Comparison of ENCODE assay signal across 33 mouse cellular contexts in the genomic region with DNA sequence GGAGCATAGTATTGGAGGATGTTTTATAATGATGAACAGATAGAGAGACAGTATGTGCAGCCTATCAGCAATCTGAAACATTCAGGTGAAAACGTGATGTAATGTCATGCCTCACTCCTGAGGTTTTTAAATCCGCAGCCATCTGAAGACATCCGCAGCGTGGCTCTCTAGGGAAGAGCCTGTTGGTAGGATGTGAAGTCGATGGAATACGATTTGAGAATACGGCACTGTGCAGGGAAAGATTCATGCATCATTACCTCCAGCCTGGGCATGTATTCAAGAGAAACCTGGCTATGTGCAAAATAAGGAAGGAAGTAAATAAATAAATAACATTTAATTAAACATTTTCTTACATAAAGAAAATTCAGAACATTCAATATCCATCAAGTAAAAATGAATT. TPM values are rescaled to one million over a fixed set of nuclear protein-coding genes. Genes with fewer than 3 reads are reported as not detected.
DNase-seq lines count a peak whose midpoint lies in the region; ATAC-seq and TF ChIP-seq lines count a peak whose summit lies in the region.
"Had no signal": no experiment of that assay in that cellular context is flagged by ENCODE, and none has a peak within 500 bp of the region (broad histone marks: within the 10 kb centered on the region; RNA-seq: fewer than 3 reads in every experiment).

No protein-coding gene starts in this region.

- no peaks in the 10 kb centered on the region for H3K36me3 ChIP-seq in forebrain, postnatal 0 days (ENCODE audit: insufficient read depth)
- H3K36me3 ChIP-seq in forebrain, embryonic 12.5 days (replicated peaks), result no peaks in the 10 kb centered on the region
- H3K36me3 ChIP-seq in midbrain, embryonic 11.5 days (ENCODE audit: control insufficient read depth, insufficient read depth, low read length), result no peaks in the 10 kb centered on the region
- H3K36me3 ChIP-seq in midbrain, embryonic 13.5 days, result no peaks in the 10 kb centered on the region
- H3K36me3 ChIP-seq: embryonic facial prominence, embryonic 10.5 days; embryonic facial prominence, embryonic 13.5 days; forebrain, embryonic 15.5 days; heart, embryonic 10.5 days; heart, embryonic 13.5 days had no signal

- peak; percentile 36; the same call in 1 of the 2 replicates for ATAC-seq in forebrain, postnatal 0 days
- no peak for ATAC-seq in forebrain, embryonic 12.5 days (ENCODE audit: low FRiP score)
- no peak for ATAC-seq in midbrain, embryonic 11.5 days (ENCODE audit: low FRiP score)
- ATAC-seq in midbrain, embryonic 13.5 days, result no peak
- ATAC-seq: activated CD4-positive, CD25-positive, alpha-beta regulatory T cell, adult 4 months; forebrain, embryonic 15.5 days; intestine, postnatal 0 days had no signal

- H3K4me2 ChIP-seq in forebrain, postnatal 0 days (ENCODE audit: low read depth), result no peak overlapping the region
- no peak overlapping the region for H3K4me2 ChIP-seq in forebrain, embryonic 12.5 days
- H3K4me2 ChIP-seq in midbrain, embryonic 11.5 days, result no peak overlapping the region
- H3K4me2 ChIP-seq in midbrain, embryonic 13.5 days (replicated peaks), result no peak overlapping the region
- H3K4me2 ChIP-seq: embryonic facial prominence, embryonic 13.5 days; forebrain, embryonic 15.5 days; heart, embryonic 13.5 days had no signal

- 63% methylated on average over 7 of the region's 7 CpGs for WGBS in forebrain, postnatal 0 days
- WGBS in forebrain, embryonic 12.5 days, result 89% methylated on average over 7 of the region's 7 CpGs
- 90% methylated on average over 7 of the region's 7 CpGs for WGBS in midbrain, embryonic 11.5 days
- 77% methylated on average over 7 of the region's 7 CpGs for WGBS in midbrain, embryonic 13.5 days

- H3K9me3 ChIP-seq in forebrain, postnatal 0 days (ENCODE audit: low read length), result no peaks in the 10 kb centered on the region
- H3K9me3 ChIP-seq in forebrain, embryonic 12.5 days, result no peaks in the 10 kb centered on the region
- no peaks in the 10 kb centered on the region for H3K9me3 ChIP-seq in midbrain, embryonic 11.5 days (ENCODE audit: control insufficient read depth, low read length)
- H3K9me3 ChIP-seq in midbrain, embryonic 13.5 days, result 0 out of 2 replicates have a peak, but pooled peaks cover 3% of the 10 kb centered on the region
- H3K9me3 ChIP-seq: embryonic facial prominence, embryonic 13.5 days; forebrain, embryonic 15.5 days; heart, embryonic 10.5 days had no signal

- no peak overlapping the region for H3K4me3 ChIP-seq in forebrain, postnatal 0 days (ENCODE audit: low read depth, low read length)
- no peak overlapping the region for H3K4me3 ChIP-seq in forebrain, embryonic 12.5 days (replicated peaks)
- no peak overlapping the region for H3K4me3 ChIP-seq in midbrain, embryonic 11.5 days (ENCODE audit: low read depth, low read length)
- H3K4me3 ChIP-seq in midbrain, embryonic 13.5 days (replicated peaks), result no peak overlapping the region
- H3K4me3 ChIP-seq: embryonic facial prominence, embryonic 10.5 days; embryonic facial prominence, embryonic 13.5 days; erythroblast, embryonic 14.5 days; forebrain, embryonic 15.5 days; heart, adult 2 months; heart, embryonic 10.5 days; heart, embryonic 13.5 days had no signal

- H3K27ac ChIP-seq in forebrain, postnatal 0 days (ENCODE audit: low read depth, low read length), result no peak overlapping the region
- no peak overlapping the region for H3K27ac ChIP-seq in forebrain, embryonic 12.5 days
- H3K27ac ChIP-seq in midbrain, embryonic 11.5 days (ENCODE audit: low read depth, low read length), result no peak overlapping the region
- H3K27ac ChIP-seq in midbrain, embryonic 13.5 days, result no peak overlapping the region
- H3K27ac ChIP-seq: embryonic facial prominence, embryonic 10.5 days; embryonic facial prominence, embryonic 13.5 days; forebrain, embryonic 15.5 days; heart, adult 2 months; heart, embryonic 10.5 days; heart, embryonic 13.5 days had no signal

- H3K4me1 ChIP-seq in forebrain, postnatal 0 days (ENCODE audit: insufficient read depth), result no peaks in the 10 kb centered on the region
- no peaks in the 10 kb centered on the region for H3K4me1 ChIP-seq in forebrain, embryonic 12.5 days
- no peaks in the 10 kb centered on the region for H3K4me1 ChIP-seq in midbrain, embryonic 11.5 days (ENCODE audit: control insufficient read depth, insufficient read depth, low read length)
- H3K4me1 ChIP-seq in midbrain, embryonic 13.5 days (replicated peaks), result no peaks in the 10 kb centered on the region
- H3K4me1 ChIP-seq: embryonic facial prominence, embryonic 10.5 days; embryonic facial prominence, embryonic 13.5 days; forebrain, embryonic 15.5 days; heart, embryonic 10.5 days; heart, embryonic 13.5 days had no signal

- no peak for TF ChIP-seq CTCF in forebrain, postnatal 0 days (IDR thresholded peaks at IDR 0.05; ENCODE audit: low read depth)

- no peaks in the 10 kb centered on the region for H3K27me3 ChIP-seq in forebrain, postnatal 0 days (ENCODE audit: insufficient read depth, low read length)
- 0 out of 2 replicates have a peak, but pooled peaks cover 3% of the 10 kb centered on the region for H3K27me3 ChIP-seq in forebrain, embryonic 12.5 days
- no peaks in the 10 kb centered on the region for H3K27me3 ChIP-seq in midbrain, embryonic 11.5 days (ENCODE audit: control insufficient read depth, insufficient read depth, low read length)
- no peaks in the 10 kb centered on the region for H3K27me3 ChIP-seq in midbrain, embryonic 13.5 days
- H3K27me3 ChIP-seq: embryonic facial prominence, embryonic 13.5 days; forebrain, embryonic 15.5 days had no signal

- H3K9ac ChIP-seq in forebrain, postnatal 0 days, result no peak overlapping the region
- no peak overlapping the region for H3K9ac ChIP-seq in forebrain, embryonic 12.5 days
- H3K9ac ChIP-seq in midbrain, embryonic 11.5 days (ENCODE audit: low read length), result no peak overlapping the region
- no peak overlapping the region for H3K9ac ChIP-seq in midbrain, embryonic 13.5 days (replicated peaks)
- H3K9ac ChIP-seq: embryonic facial prominence, embryonic 13.5 days; forebrain, embryonic 15.5 days; heart, embryonic 13.5 days had no signal

- peak; percentile 49 to 56 for DNase-seq in cerebellum, postnatal 10 days
- no peak for DNase-seq in cerebellum, adult 11 months
- peak; percentile 16 for DNase-seq in forebrain, postnatal 0 days
- DNase-seq in midbrain, embryonic 11.5 days (ENCODE audit: low spot score, missing footprints), result peak; percentile 37
- DNase-seq in testis, postnatal 10 days (ENCODE audit: low spot score), result peak; percentile 11
- DNase-seq in testis, postnatal 14 days (ENCODE audit: low spot score), result no peak
- DNase-seq: adrenal gland, adult 8-10 months; adrenal gland, postnatal 25 days; cerebellum, adult 2 months; cerebellum, adult 9-11 months; embryo, embryonic 11 days; gastrocnemius, postnatal 10 days; gastrocnemius, postnatal 36 days; heart, adult 2 months; heart, postnatal 14 days; heart, postnatal 4 days had no signal

RNA-seq across cellular contexts. Expression of gene 3110018I06Rik, which starts 44.4 kb away (rescaled TPM):
- not detected in 2 replicates for total RNA-seq in forebrain, postnatal 0 days (2014; rRNA removed)
- not detected in 2 replicates for polyA plus RNA-seq in forebrain, postnatal 0 days (2015; fragmentation: Nextera tagmentation; extraction: Ambion mirVana)
- not detected in 2 replicates for polyA plus RNA-seq in forebrain, embryonic 12.5 days (2016; fragmentation: Nextera tagmentation; extraction: Ambion mirVana)
- not detected in 2 replicates for polyA plus RNA-seq in midbrain, embryonic 11.5 days (2014; fragmentation: Nextera tagmentation; extraction: Ambion mirVana)
- not detected in 2 replicates for polyA plus RNA-seq in midbrain, embryonic 13.5 days (2015; fragmentation: Nextera tagmentation; extraction: Ambion mirVana)
- total RNA-seq: adrenal gland, adult 8-10 months; adrenal gland, postnatal 25 days; common myeloid progenitor, adult 5-6 weeks; ES-E14; gastrocnemius, adult 18-20 months; gastrocnemius, postnatal 10 days; gastrocnemius, postnatal 36 days; granulocyte monocyte progenitor cell, adult 5-6 weeks; heart, adult 2 months; heart, postnatal 14 days; heart, postnatal 4 days had no signal
- polyA plus RNA-seq: activated CD4-positive, CD25-positive, alpha-beta regulatory T cell, adult 4 months; cerebellum, adult 2 months; embryonic facial prominence, embryonic 10.5 days; embryonic facial prominence, embryonic 13.5 days; erythroblast, embryonic 14.5 days; forebrain, embryonic 15.5 days; heart, adult 2 months; heart, embryonic 10.5 days; heart, embryonic 13.5 days; heart, embryonic 16.5 days; hindbrain, embryonic 11.5 days; intestine, embryonic 14.5 days; intestine, postnatal 0 days had no signal

Comparison
In these comparisons a context has a peak if more than half of its experiments do, and no peak if none do; other contexts are left out.
1. DNase-seq: peak in cerebellum, postnatal 10 days (2 of 2), forebrain, postnatal 0 days (single experiment), midbrain, embryonic 11.5 days (single experiment) and testis, postnatal 10 days (single experiment); none in cerebellum, adult 11 months (single experiment) and testis, postnatal 14 days (single experiment).